Mouse (Mus musculus): ENCODE data around the gene Myoc.

The Myoc gene

DNA sequence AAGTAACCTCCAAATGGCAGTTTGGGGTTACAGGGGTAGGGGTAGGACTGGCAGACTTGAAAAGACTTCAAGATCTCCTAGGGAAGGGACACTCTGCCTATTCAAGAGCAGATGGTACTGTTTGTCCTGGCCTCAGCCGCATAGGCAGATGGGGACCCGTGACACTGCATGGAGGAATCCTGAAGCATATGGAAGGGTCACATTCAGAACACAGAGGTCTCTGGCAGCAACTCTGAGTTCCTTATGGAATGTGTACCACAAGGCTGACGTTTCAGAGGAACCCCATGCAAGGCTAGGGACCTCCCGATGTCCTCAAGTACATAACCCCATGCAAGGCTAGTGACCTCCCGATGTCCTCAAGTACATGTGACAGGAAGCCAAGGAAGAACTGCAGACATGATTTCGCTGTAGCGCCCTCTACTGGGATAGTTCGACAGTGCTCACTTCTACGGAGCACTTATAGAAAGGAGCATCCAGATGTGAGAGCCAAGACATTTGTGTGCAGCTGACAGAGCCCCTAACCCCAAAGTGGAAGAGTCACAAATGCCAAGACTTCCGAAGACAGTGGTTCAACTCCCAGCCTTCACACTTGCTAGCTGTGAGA, 7.2 kb downstream of the Myoc start:
- DNase-seq (ENCODE audit: low spot score in 2 of 2): no peak

GRCm38 (mm10) chr1:162648416-162648815, 9.5 kb downstream of the Myoc start:
- no peak for DNase-seq (ENCODE audit: low spot score in 2 of 2)

DNA sequence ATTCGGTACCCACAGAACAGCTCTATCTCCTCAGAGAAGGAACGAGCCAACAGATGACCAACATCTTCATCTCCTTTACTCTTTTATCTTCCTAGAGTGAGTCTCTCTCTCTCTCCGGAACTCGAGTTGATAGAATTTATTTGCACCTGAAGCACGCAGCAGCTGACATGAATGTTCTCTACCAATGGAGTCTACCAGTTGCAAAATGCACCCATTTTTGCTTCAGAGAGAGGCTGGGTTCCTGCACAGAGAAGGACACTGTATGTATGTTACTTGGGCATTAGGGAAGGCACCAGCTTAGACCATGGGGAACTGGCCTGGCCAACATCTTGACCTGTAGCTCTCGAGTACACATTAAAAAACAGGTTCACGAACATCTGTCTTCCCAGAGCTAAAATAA, 19.2 kb downstream of the Myoc start, which contains the start of gene Myocos:
Myocos (minus strand) TSS at position 101 of the 400 bp plus-strand sequence.
- DNase-seq (ENCODE audit: low spot score in 2 of 2): no peak

GRCm38 (mm10) chr1:162660276-162660860, 21.4 kb downstream of the Myoc start:
- peak in 1 of 2 experiments; percentile 23 for DNase-seq (ENCODE audit: low spot score in 2 of 2)

GRCm38 (mm10) chr1:162664826-162665475, 26.0 kb downstream of the Myoc start:
- DNase-seq (ENCODE audit: low spot score in 2 of 2): peak; percentile 61 to 67

DNA sequence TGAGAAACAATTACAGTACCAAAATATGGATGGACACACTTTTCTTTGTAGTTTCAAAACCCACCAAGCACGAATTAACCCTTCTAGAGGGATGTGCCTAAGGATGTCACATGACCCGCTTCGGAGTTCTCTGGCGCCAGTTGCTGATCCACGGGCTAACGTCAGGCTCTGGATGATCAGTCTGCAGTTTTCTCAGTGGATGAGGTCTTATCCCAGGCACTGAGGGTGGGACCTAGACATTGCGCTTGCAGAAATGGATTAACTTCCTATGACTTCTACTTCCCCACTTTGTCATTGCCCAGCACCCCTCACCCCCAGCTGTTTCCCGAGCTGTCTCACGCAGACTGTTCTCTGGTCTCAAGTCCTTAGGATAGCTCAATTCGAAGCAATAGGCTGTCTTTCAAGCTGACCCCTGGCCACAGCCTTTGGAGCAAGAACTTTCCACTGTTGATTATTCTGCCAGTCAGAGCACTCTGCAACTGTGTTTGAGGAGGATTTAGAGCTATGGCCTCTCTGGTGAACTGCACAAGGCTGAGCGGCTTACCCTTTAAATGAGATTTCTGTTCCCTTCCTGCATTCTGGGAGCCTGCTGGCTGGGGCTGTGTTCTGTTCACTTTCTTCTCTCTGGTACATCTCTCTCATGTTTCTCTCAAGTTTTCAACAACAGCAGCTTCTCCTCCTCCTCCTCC, 26.7 kb downstream of the Myoc start:
- DNase-seq (ENCODE audit: low spot score in 2 of 2): peak in 1 of 2 experiments; percentile 52

DNA sequence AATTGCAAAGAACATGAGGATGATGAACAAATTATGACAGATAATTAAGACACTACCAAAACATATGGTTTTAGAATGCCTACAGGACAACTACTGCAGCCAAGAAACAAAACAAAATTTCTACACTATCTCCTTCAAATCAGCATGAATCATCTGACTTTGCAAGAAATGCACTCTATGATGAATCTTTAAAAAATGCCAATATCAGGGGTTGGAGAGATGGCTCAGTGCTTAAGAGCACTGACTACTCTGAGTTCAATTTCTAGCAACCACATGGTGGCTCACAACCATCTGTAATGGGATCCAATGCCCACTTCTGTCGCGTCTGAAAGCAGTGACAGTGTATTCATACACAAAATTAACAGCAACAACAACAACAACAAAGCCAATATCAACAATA, 54.8 kb downstream of the Myoc start:
- no peak for DNase-seq (ENCODE audit: low spot score in 2 of 2)

DNA sequence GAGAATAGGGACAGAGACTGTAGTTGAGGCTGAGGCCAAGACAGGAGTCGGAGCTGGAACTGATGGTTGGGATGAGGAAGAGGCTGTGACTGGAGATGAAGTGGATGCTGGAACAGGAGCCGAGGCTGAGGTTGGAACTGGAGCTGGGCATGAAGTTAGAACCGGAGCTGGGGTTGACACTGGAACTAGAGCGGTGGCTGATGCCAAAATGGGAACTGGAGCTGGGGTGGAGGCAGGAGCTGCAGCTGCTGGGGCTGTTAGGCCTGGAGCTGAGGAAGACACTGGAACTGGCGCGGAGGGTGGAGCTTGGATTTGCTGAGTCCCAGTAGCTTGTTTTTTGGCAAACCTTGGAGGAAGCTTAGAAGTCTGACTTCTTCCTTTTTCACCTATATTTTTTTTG, 58.9 kb downstream of the Myoc start:
- DNase-seq (ENCODE audit: low spot score in 2 of 2): no peak

All from spleen, postnatal 4 days (tissue).